In the genomic region with DNA sequence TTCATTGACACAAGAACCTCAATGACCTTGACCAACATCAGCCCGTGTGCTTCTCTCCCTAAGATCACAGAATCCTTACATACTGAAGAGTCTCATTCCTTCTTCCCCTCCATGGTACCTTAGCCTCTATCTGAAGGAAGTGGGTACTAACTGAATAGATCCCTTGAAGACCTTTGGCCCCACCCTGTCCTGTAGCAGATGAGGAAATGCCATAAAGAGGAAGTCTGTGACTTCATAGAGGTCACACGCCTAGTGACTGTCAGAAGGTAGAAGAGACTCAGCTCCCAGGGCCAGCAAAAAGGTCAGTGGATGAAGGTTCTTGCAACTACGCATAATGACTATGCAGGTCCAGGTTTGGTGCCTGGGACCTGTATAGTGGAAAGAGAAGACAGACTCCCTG, we compare ENCODE assay signal across 17 mouse cellular contexts. TPM values are rescaled to one million over a fixed set of nuclear protein-coding genes. Genes with fewer than 3 reads are reported as not detected.
DNase-seq lines count a peak whose midpoint lies in the region; ATAC-seq and TF ChIP-seq lines count a peak whose summit lies in the region.
"Had no signal": no experiment of that assay in that cellular context is flagged by ENCODE, and none has a peak within 500 bp of the region (broad histone marks: within the 10 kb centered on the region; RNA-seq: fewer than 3 reads in every experiment).

No protein-coding gene starts in this region.

- peak; percentile 45 for DNase-seq in lung, postnatal 36 days
- no peak for DNase-seq in lung, postnatal 4 days
- peak; percentile 69 for DNase-seq in MEL (ENCODE audit: low read depth, low spot score)
- peak; percentile 70 for DNase-seq in splenic B cell, adult 2 months (ENCODE audit: low read depth, low spot score)
- DNase-seq in urinary bladder, adult 2 months (ENCODE audit: low spot score): no peak
- DNase-seq: cerebellum, adult 18-20 months; kidney, adult 11 months; kidney, postnatal 25 days; layer of hippocampus, adult 9-11 months; right cerebral cortex, adult 18-20 months; thymus, adult 18-20 months had no signal

- no peak for TF ChIP-seq CTCF in MEL (IDR thresholded peaks at IDR 0.05 in 2 of 3, conservative IDR thresholded peaks at IDR 0.05 in 1 of 3; ENCODE audit: control insufficient read depth in 1 of 3, insufficient read depth in 1 of 3, low read depth in 2 of 3, low read length in 3 of 3, poor library complexity in 1 of 3, severe bottlenecking in 1 of 3)
- no peak for TF ChIP-seq CTCF in intestine, postnatal 0 days (IDR thresholded peaks at IDR 0.05; ENCODE audit: low read depth)

- TF ChIP-seq POLR2A in MEL (IDR thresholded peaks at IDR 0.05; ENCODE audit: control insufficient read depth in 1 of 2, insufficient read depth in 1 of 2, low read depth in 1 of 2, low read length in 2 of 2, poor library complexity in 1 of 2): no peak

- no peak overlapping the region for H3K4me2 ChIP-seq in intestine, postnatal 0 days (replicated peaks; ENCODE audit: low read depth)
- no peak overlapping the region for H3K4me2 ChIP-seq in heart, embryonic 12.5 days
- H3K4me2 ChIP-seq: embryonic facial prominence, embryonic 15.5 days; forebrain, embryonic 12.5 days; neural tube, embryonic 13.5 days had no signal

- H3K27me3 ChIP-seq in MEL (ENCODE audit: control insufficient read depth in 1 of 2, insufficient read depth in 2 of 2, low read length in 2 of 2): no peaks in the 10 kb centered on the region
- no peaks in the 10 kb centered on the region for H3K27me3 ChIP-seq in intestine, postnatal 0 days (replicated peaks; ENCODE audit: control insufficient read depth, insufficient read depth, low read length)
- H3K27me3 ChIP-seq in splenic B cell, adult 2 months (ENCODE audit: control insufficient read depth, insufficient read depth, low read length, poor library complexity, severe bottlenecking): no peaks in the 10 kb centered on the region
- no peaks in the 10 kb centered on the region for H3K27me3 ChIP-seq in heart, embryonic 12.5 days (replicated peaks)
- H3K27me3 ChIP-seq: embryonic facial prominence, embryonic 15.5 days; forebrain, embryonic 12.5 days; neural tube, embryonic 13.5 days had no signal

- H3K36me3 ChIP-seq in MEL (ENCODE audit: control insufficient read depth in 1 of 2, insufficient read depth in 2 of 2, low read length in 2 of 2): peaks cover 0 to 23% of the 10 kb centered on the region in 2 experiments; a peak in 2 of 4 replicates
- H3K36me3 ChIP-seq in intestine, postnatal 0 days (ENCODE audit: control insufficient read depth, insufficient read depth): no peaks in the 10 kb centered on the region
- H3K36me3 ChIP-seq in splenic B cell, adult 2 months (ENCODE audit: control insufficient read depth, insufficient read depth, low read length, poor library complexity, severe bottlenecking): no peaks in the 10 kb centered on the region
- H3K36me3 ChIP-seq in heart, embryonic 12.5 days: no peaks in the 10 kb centered on the region
- H3K36me3 ChIP-seq: embryonic facial prominence, embryonic 15.5 days; forebrain, embryonic 12.5 days; neural tube, embryonic 13.5 days had no signal

- no peak for TF ChIP-seq RAD21 in MEL (IDR thresholded peaks at IDR 0.05; ENCODE audit: low read depth, low read length)

- H3K4me1 ChIP-seq in MEL (ENCODE audit: control insufficient read depth in 1 of 2, insufficient read depth in 2 of 2, low read length in 2 of 2): peaks cover 9 to 29% of the 10 kb centered on the region in 2 experiments
- no peaks in the 10 kb centered on the region for H3K4me1 ChIP-seq in intestine, postnatal 0 days (replicated peaks; ENCODE audit: control insufficient read depth, insufficient read depth, low read length)
- no peaks in the 10 kb centered on the region for H3K4me1 ChIP-seq in heart, embryonic 12.5 days (replicated peaks)
- H3K4me1 ChIP-seq: embryonic facial prominence, embryonic 15.5 days; forebrain, embryonic 12.5 days; neural tube, embryonic 13.5 days had no signal

- 68% methylated on average over 3 of the region's 3 CpGs for WGBS in intestine, postnatal 0 days
- 78% methylated on average over 3 of the region's 3 CpGs for WGBS in heart, embryonic 12.5 days

- H3K4me3 ChIP-seq in MEL (ENCODE audit: control insufficient read depth in 1 of 2, insufficient read depth in 1 of 2, low read depth in 2 of 2, low read length in 2 of 2): no peak overlapping the region
- no peak overlapping the region for H3K4me3 ChIP-seq in intestine, postnatal 0 days (ENCODE audit: low read depth, low read length)
- no peak overlapping the region for H3K4me3 ChIP-seq in heart, embryonic 12.5 days
- H3K4me3 ChIP-seq: embryonic facial prominence, embryonic 15.5 days; forebrain, embryonic 12.5 days; neural tube, embryonic 13.5 days had no signal

- no peaks in the 10 kb centered on the region for H3K9me3 ChIP-seq in MEL (replicated peaks; ENCODE audit: insufficient read depth, low read length)
- H3K9me3 ChIP-seq in intestine, postnatal 0 days (ENCODE audit: control insufficient read depth): no peaks in the 10 kb centered on the region
- no peaks in the 10 kb centered on the region for H3K9me3 ChIP-seq in heart, embryonic 12.5 days (replicated peaks)
- H3K9me3 ChIP-seq: embryonic facial prominence, embryonic 15.5 days; forebrain, embryonic 12.5 days; neural tube, embryonic 13.5 days had no signal

- peak; percentile 74 to 76 for TF ChIP-seq EP300 in MEL (IDR thresholded peaks at IDR 0.05; ENCODE audit: low read depth in 1 of 2, low read length in 2 of 2)

- no peak overlapping the region for H3K27ac ChIP-seq in MEL (ENCODE audit: control insufficient read depth, low read depth, low read length)
- no peak overlapping the region for H3K27ac ChIP-seq in intestine, postnatal 0 days (ENCODE audit: low read depth, low read length)
- H3K27ac ChIP-seq in heart, embryonic 12.5 days (ENCODE audit: poor library complexity, severe bottlenecking): no peak overlapping the region
- H3K27ac ChIP-seq: embryonic facial prominence, embryonic 15.5 days; forebrain, embryonic 12.5 days; neural tube, embryonic 13.5 days had no signal

- no peaks in the 10 kb centered on the region for H3K79me2 ChIP-seq in MEL (ENCODE audit: control insufficient read depth, insufficient read depth, low read length, poor library complexity)

- ATAC-seq in intestine, postnatal 0 days: peak; percentile 70
- ATAC-seq in heart, embryonic 12.5 days (ENCODE audit: insufficient number of reproducible peaks, low FRiP score): no peak
- ATAC-seq: midbrain, embryonic 16.5 days had no signal

- H3K9ac ChIP-seq in MEL (ENCODE audit: control insufficient read depth, low read depth, low read length, poor library complexity, severe bottlenecking): no peak overlapping the region
- H3K9ac ChIP-seq in intestine, postnatal 0 days (ENCODE audit: low read depth, low read length): no peak overlapping the region
- H3K9ac ChIP-seq in heart, embryonic 12.5 days: no peak overlapping the region
- H3K9ac ChIP-seq: embryonic facial prominence, embryonic 15.5 days; forebrain, embryonic 12.5 days; neural tube, embryonic 13.5 days had no signal

TF ChIP-seq in MEL, 35 proteins besides CTCF, POLR2A, EP300 and RAD21:
- no peak for TF ChIP-seq NRF1 (IDR thresholded peaks at IDR 0.05; ENCODE audit: insufficient read depth, low read depth, low read length, poor library complexity, severe bottlenecking)
- TF ChIP-seq E2F4 (IDR thresholded peaks at IDR 0.05; ENCODE audit: borderline replicate concordance, low read depth, low read length): no peak
- TF ChIP-seq KAT2A (conservative IDR thresholded peaks at IDR 0.05; ENCODE audit: low read depth, low read length): no peak
- TF ChIP-seq SIN3A (IDR thresholded peaks at IDR 0.05; ENCODE audit: low read length): peak; percentile 40; the same call in 1 of the 2 replicates
- no peak for TF ChIP-seq TBP (IDR thresholded peaks at IDR 0.05; ENCODE audit: low read depth, low read length)
- peak; percentile 52; the same call in 1 of the 2 replicates for TF ChIP-seq ELF1 (IDR thresholded peaks at IDR 0.05; ENCODE audit: low read depth, low read length)
- no peak for TF ChIP-seq BHLHE40 (IDR thresholded peaks at IDR 0.05; ENCODE audit: borderline replicate concordance, low read depth, low read length)
- TF ChIP-seq USF1 (IDR thresholded peaks at IDR 0.05; ENCODE audit: low read depth, low read length): no peak
- no peak for TF ChIP-seq NELFE (IDR thresholded peaks at IDR 0.05; ENCODE audit: low read depth, low read length)
- 0 out of 2 replicates have a peak, but pooled peaks have one; percentile 54 for TF ChIP-seq MYB (IDR thresholded peaks at IDR 0.05; ENCODE audit: low read depth, low read length)
- no peak for TF ChIP-seq SMC3 (IDR thresholded peaks at IDR 0.05; ENCODE audit: low read depth, low read length)
- TF ChIP-seq TCF12 (IDR thresholded peaks at IDR 0.05; ENCODE audit: low read depth, low read length): peak; percentile 39; the same call in 1 of the 2 replicates
- peak; percentile 51; the same call in 1 of the 2 replicates for TF ChIP-seq RCOR1 (IDR thresholded peaks at IDR 0.05; ENCODE audit: low read depth, low read length)
- TF ChIP-seq ZNF384 (IDR thresholded peaks at IDR 0.05; ENCODE audit: low read depth, low read length): no peak
- peak; percentile 50; the same call in 1 of the 2 replicates for TF ChIP-seq ETS1 (IDR thresholded peaks at IDR 0.05; ENCODE audit: low read depth, low read length)

RNA-seq across cellular contexts. Expression of gene Cdyl, which starts 5.8 kb away (rescaled TPM):
- 8.9 and 11.4 TPM in 2 replicates for total RNA-seq in MEL (2012; rRNA removed)
- polyA plus RNA-seq in MEL (2012; ENCODE audit: insufficient read depth in 1 of 2, insufficient read length in 2 of 2, low read depth in 1 of 2, low replicate concordance in 2 of 2, missing spikeins in 1 of 2): 10 to 100 TPM in 1 of 2 experiments, not detected in 1; 32.2 TPM
- 6.0 and 6.4 TPM in 2 replicates for polyA plus RNA-seq in intestine, postnatal 0 days (2015; fragmentation: Nextera tagmentation; extraction: Ambion mirVana)
- 11.6 and 11.7 TPM in 2 replicates for polyA plus RNA-seq in urinary bladder, adult 2 months (2012; rRNA removed)
- 19.4 and 19.6 TPM in 2 replicates for polyA plus RNA-seq in heart, embryonic 12.5 days (2016; fragmentation: Nextera tagmentation; extraction: Ambion mirVana)

Comparison
In these comparisons a context has a peak if more than half of its experiments do, and no peak if none do; other contexts are left out.
1. DNase-seq: peak in lung, postnatal 36 days (single experiment), MEL (single experiment) and splenic B cell, adult 2 months (single experiment); none in lung, postnatal 4 days (0 of 2) and urinary bladder, adult 2 months (single experiment).